Mouse (Mus musculus) left cerebral cortex, postnatal 14 days (tissue): Measurements from ENCODE around the gene Ugt1a2. TPM values are rescaled to one million over a fixed set of nuclear protein-coding genes. Genes with fewer than 3 reads are reported as not detected.
"Not testable (repeated sequence)": the region's sequence is repeated elsewhere in the genome, so short reads cannot be mapped to it uniquely, and the experiment has no call there.

Source experiments
- DNase-seq, 2 experiments: peaks; one replicate each; pipeline ENCODE4 v3.0.0; 2021 to 2022; ENCODE audit warnings: low spot score in 2 of 2, mixed read lengths in 1 of 2
- intact Hi-C: fragments of 180-260 bp; cut with DNase I; formaldehyde crosslinking; loops from one replicate; pipeline ENCODE4 v1.15.1; 2025
- total RNA-seq, 2 experiments: library from RNA; stranded (reverse); gene quantifications; 2 replicates each; pipeline ENCODE4 v1.2.3; 2021

Ugt1a2 gene
- total RNA-seq, 2 experiments from 2014 or later: not detected

- no peak for DNase-seq
- intact Hi-C loops: no loop called here
Measured at GRCm38 (mm10) chr1:88216551-88216950, 16.1 kb downstream of the Ugt1a2 start.

- no peak for DNase-seq
- intact Hi-C loops: no loop called here
Measured at GRCm38 (mm10) chr1:88217144-88217543, 16.7 kb downstream of the Ugt1a2 start.

- no peak for DNase-seq
- intact Hi-C loops: no loop called here
Measured at GRCm38 (mm10) chr1:88217576-88217975, 17.2 kb downstream of the Ugt1a2 start.

GRCm38 (mm10) chr1:88218051-88218450 is 17.6 kb downstream of the Ugt1a2 start:
- intact Hi-C loops: no loop called here
- no peak for DNase-seq

- DNase-seq: no peak
- intact Hi-C loops: no loop called here
Measured at GRCm38 (mm10) chr1:88218591-88218990, 18.2 kb downstream of the Ugt1a2 start.

GRCm38 (mm10) chr1:88219054-88219453 is 18.7 kb downstream of the Ugt1a2 start:
- intact Hi-C loops: no loop called here
- DNase-seq: no peak

- DNase-seq: no peak
- intact Hi-C loops: no loop called here
Measured at GRCm38 (mm10) chr1:88220336-88220735, 19.9 kb downstream of the Ugt1a2 start.

- no peak for DNase-seq
- intact Hi-C loops: no loop called here
Measured at GRCm38 (mm10) chr1:88222216-88222615, 21.8 kb downstream of the Ugt1a2 start.

- DNase-seq, intact Hi-C loops: not testable (repeated sequence)
Measured at GRCm38 (mm10) chr1:88223011-88223515, 22.7 kb downstream of the Ugt1a2 start.

GRCm38 (mm10) chr1:88223591-88223990 is 23.2 kb downstream of the Ugt1a2 start:
- intact Hi-C loops: no loop called here
- DNase-seq: no peak

- no peak for DNase-seq
- intact Hi-C loops: no loop called here
Measured at GRCm38 (mm10) chr1:88224029-88224776, 23.8 kb downstream of the Ugt1a2 start.

- intact Hi-C loops: not testable (repeated sequence)
Measured at GRCm38 (mm10) chr1:88225301-88225700, 24.9 kb downstream of the Ugt1a2 start.

GRCm38 (mm10) chr1:88225741-88226140 is 25.3 kb downstream of the Ugt1a2 start:
- intact Hi-C loops: no loop called here
- no peak for DNase-seq

More at GRCm38 (mm10) chr1:88225301-88225700, 24.9 kb downstream of the Ugt1a2 start:
- not testable (repeated sequence) for DNase-seq

- no peak for DNase-seq
- intact Hi-C loops: no loop called here
Measured at GRCm38 (mm10) chr1:88226670-88227379, 26.4 kb downstream of the Ugt1a2 start, which contains the start of gene Mroh2a. TSS of gene Mroh2a (plus strand) at chr1:88226986.

- intact Hi-C loops: no loop called here
- no peak for DNase-seq
Measured at GRCm38 (mm10) chr1:88227482-88227881, 27.1 kb downstream of the Ugt1a2 start.

GRCm38 (mm10) chr1:88228121-88228520 is 27.7 kb downstream of the Ugt1a2 start:
- intact Hi-C loops: no loop called here
- no peak for DNase-seq

- intact Hi-C loops: no loop called here
- DNase-seq: no peak
Measured at GRCm38 (mm10) chr1:88229566-88229965, 29.2 kb downstream of the Ugt1a2 start.

- intact Hi-C loops: no loop called here
- DNase-seq: no peak
Measured at GRCm38 (mm10) chr1:88229986-88230385, 29.6 kb downstream of the Ugt1a2 start.

GRCm38 (mm10) chr1:88230421-88230820 is 30.0 kb downstream of the Ugt1a2 start:
- no peak for DNase-seq
- intact Hi-C loops: no loop called here

- intact Hi-C loops: no loop called here
- DNase-seq: no peak
Measured at GRCm38 (mm10) chr1:88230981-88231802, 30.8 kb downstream of the Ugt1a2 start.
